Mouse (Mus musculus) ES-E14 (cell line): ENCODE results near the gene 1810055G02Rik.

ENCODE experiments used
- HCFC1 ChIP-seq: IDR thresholded peaks from 2 replicates; pipeline ENCODE4 v1.6.1; 2012; ENCODE audit warnings: low read length, inconsistent platforms, borderline replicate concordance; ENCODE audit not compliant: insufficient read depth
- ZC3H11A ChIP-seq: IDR thresholded peaks from 2 replicates; pipeline ENCODE4 v1.6.1; 2012; ENCODE audit warnings: low read depth, mild to moderate bottlenecking, inconsistent platforms, low read length, borderline replicate concordance
- ZNF384 ChIP-seq: IDR thresholded peaks from 2 replicates; pipeline ENCODE4 v1.6.1; 2012; ENCODE audit warnings: low read depth, low read length, inconsistent platforms

DNA sequence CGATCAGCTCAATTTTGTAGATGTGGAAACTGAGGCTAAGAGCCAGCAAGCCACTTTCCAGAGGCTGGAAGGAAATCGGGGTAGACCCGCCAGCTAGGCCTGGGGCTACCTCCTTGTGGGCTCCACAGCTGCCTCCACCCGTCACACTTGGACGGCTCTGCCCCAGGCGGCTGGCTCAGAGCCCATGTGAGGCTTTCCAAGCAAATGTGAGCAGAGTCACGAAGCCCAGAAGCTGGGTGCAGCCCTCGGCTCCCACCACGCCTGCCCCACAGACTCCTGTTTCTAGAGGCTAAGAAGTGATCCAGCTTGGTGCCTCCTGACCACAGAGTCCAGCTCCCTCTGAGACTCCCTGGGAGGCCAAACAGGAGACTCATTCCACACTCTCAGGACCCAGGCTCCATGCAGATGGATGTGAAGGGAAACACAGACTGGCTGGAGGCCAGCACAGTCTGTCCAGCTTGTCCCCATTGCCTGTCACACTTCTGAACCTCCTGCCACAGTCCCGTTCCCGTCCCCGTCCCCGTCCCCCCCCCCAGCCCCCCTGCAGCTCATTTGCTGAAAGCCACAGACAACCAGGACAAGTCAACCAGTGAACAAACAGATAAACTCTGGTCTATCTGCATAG is 26.7 kb upstream of the 1810055G02Rik start:
- TF ChIP-seq ZNF384 (no peak), ZC3H11A (no peak), HCFC1 (no peak)
